Mouse (Mus musculus) stomach, postnatal 0 days (tissue): ENCODE results near the gene Wdr41.

ENCODE experiments used
- CTCF ChIP-seq: IDR thresholded peaks from 2 replicates; pipeline ENCODE4 v1.5.1; 2016; ENCODE audit warnings: antibody characterized with exemption, low read depth, mild to moderate bottlenecking, moderate library complexity
- EP300 ChIP-seq: optimal IDR thresholded peaks from 2 replicates; pipeline ENCODE3; 2016; ENCODE audit warnings: antibody characterized with exemption

GRCm38 (mm10) chr13:95019345-95019744 lies 43.2 kb downstream of the Wdr41 start:
- TF ChIP-seq CTCF (no peak), EP300 (no peak)
